9 mouse cellular contexts compared by ENCODE assay signal in the genomic region with DNA sequence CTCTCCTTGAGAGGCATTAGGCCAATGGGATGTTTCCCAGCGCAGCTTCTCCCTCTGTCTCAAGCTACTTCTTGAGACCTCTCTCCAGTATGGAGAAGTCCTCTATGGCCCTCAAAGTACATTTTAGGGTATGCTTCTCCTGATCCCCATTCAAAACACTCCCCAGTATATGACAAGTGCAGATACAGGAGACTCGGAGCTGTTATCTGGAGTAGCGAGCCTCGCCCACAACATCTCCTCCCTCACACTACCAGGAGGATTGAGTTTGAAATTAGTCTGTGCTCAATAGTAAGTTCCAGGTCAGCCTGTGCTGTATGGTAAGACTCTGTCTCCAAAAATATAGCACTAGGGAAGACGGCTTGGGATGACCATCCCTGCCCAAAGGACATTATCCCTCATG.
"Had no signal": no experiment of that assay in that cellular context is flagged by ENCODE, and none has a peak within 500 bp of the region (broad histone marks: within the 10 kb centered on the region; RNA-seq: fewer than 3 reads in every experiment).

No protein-coding gene starts in this region.

- DNase-seq: layer of hippocampus, adult 9-11 months; layer of hippocampus, postnatal 36 days; right cerebral cortex, postnatal 14 days had no signal

- H3K27ac ChIP-seq: limb, embryonic 15.5 days; midbrain, embryonic 15.5 days; neural tube, embryonic 13.5 days; stomach, embryonic 15.5 days had no signal

- H3K9ac ChIP-seq: limb, embryonic 15.5 days; lung, embryonic 14.5 days; midbrain, embryonic 15.5 days; neural tube, embryonic 13.5 days; stomach, embryonic 15.5 days had no signal

- H3K4me2 ChIP-seq: limb, embryonic 15.5 days; lung, embryonic 14.5 days; midbrain, embryonic 11.5 days; midbrain, embryonic 15.5 days; neural tube, embryonic 13.5 days; stomach, embryonic 15.5 days had no signal

- H3K4me3 ChIP-seq: limb, embryonic 15.5 days; midbrain, embryonic 15.5 days; neural tube, embryonic 13.5 days; stomach, embryonic 15.5 days had no signal

- H3K9me3 ChIP-seq: limb, embryonic 15.5 days; midbrain, embryonic 15.5 days; neural tube, embryonic 13.5 days; stomach, embryonic 15.5 days had no signal

- H3K27me3 ChIP-seq: limb, embryonic 15.5 days; midbrain, embryonic 15.5 days; neural tube, embryonic 13.5 days; stomach, embryonic 15.5 days had no signal

- H3K36me3 ChIP-seq: limb, embryonic 15.5 days; midbrain, embryonic 15.5 days; neural tube, embryonic 13.5 days; stomach, embryonic 15.5 days had no signal

- ATAC-seq: midbrain, embryonic 15.5 days had no signal
